Mouse (Mus musculus) bone marrow, adult 2 months (tissue): ENCODE results near the gene Mif4gd. TPM values are rescaled to one million over a fixed set of nuclear protein-coding genes. Genes with fewer than 3 reads are reported as not detected.
A peak's percentile ranks its signal among the peaks of the same experiment; 100 is the strongest.

Experiments used
- H3K27ac ChIP-seq: fragments of 200-500 bp; 2 replicates; pipeline ENCODE4 v1.5.1; 2012; ENCODE audit warnings: low read depth, mild to moderate bottlenecking, control low read depth, inconsistent platforms, low read length; ENCODE audit not compliant: control insufficient read depth, poor library complexity, insufficient read depth
- H3K4me1 ChIP-seq: fragments of 200-500 bp; 2 replicates; pipeline ENCODE4 v1.6.1; 2011; ENCODE audit warnings: low read length; ENCODE audit not compliant: control insufficient read depth, insufficient read depth
- H3K4me3 ChIP-seq: fragments of 200-500 bp; replicated peaks from 2 replicates; pipeline ENCODE3; 2011; ENCODE audit warnings: mild to moderate bottlenecking, low read depth, low read length, control low read depth; ENCODE audit not compliant: control insufficient read depth
- CTCF ChIP-seq: fragments of 200-500 bp; IDR thresholded peaks from 2 replicates; pipeline ENCODE4 v1.5.1; 2011; ENCODE audit warnings: low read length, control low read depth; ENCODE audit not compliant: control insufficient read depth, insufficient read depth
- POLR2A ChIP-seq: fragments of 200-500 bp; IDR thresholded peaks from 2 replicates; pipeline ENCODE4 v1.6.1; 2011; ENCODE audit warnings: low read depth, mild to moderate bottlenecking, control low read depth, low read length, borderline replicate concordance; ENCODE audit not compliant: control insufficient read depth
- WGBS: fragments of 180-500 bp; shearing (Covaris S2); methylation state at CpG from one replicate; pipeline ENCODE4 v1.1.7; 2018; 5-methylcytosine and 5-hydroxymethylcytosine counted together
- polyA plus RNA-seq: library from polyadenylated mRNA; stranded (reverse); fragments of >200 nt; gene quantifications from 2 replicates; pipeline ENCODE4 v1.2.4, GENCODE M21; 2011; ENCODE audit warnings: low replicate concordance; ENCODE audit not compliant: missing spikeins, insufficient read depth, insufficient read length

Mif4gd gene
- polyA plus RNA-seq, 1 experiment: 86.0 TPM

- WGBS: 79% methylated on average over 9 of the region's 9 CpGs
- TF ChIP-seq CTCF (0 out of 2 replicates have a peak, but pooled peaks have one; percentile 7), POLR2A (no peak)
- no peaks in the 10 kb centered on the region for H3K4me1 ChIP-seq
- no peak overlapping the region for H3K27ac ChIP-seq
- no peak overlapping the region for H3K4me3 ChIP-seq
Observed at GRCm38 (mm10) chr11:115623487-115624070, 10.8 kb upstream of the Mif4gd start.

GRCm38 (mm10) chr11:115619949-115620348 lies 7.2 kb upstream of the Mif4gd start:
- Histone ChIP-seq H3K4me1 (no peaks in the 10 kb centered on the region), H3K4me3 (no peak overlapping the region), H3K27ac (no peak overlapping the region)
- TF ChIP-seq CTCF: no peak
- TF ChIP-seq POLR2A: no peak
- WGBS: 90% methylated on average over 7 of the region's 7 CpGs

DNA sequence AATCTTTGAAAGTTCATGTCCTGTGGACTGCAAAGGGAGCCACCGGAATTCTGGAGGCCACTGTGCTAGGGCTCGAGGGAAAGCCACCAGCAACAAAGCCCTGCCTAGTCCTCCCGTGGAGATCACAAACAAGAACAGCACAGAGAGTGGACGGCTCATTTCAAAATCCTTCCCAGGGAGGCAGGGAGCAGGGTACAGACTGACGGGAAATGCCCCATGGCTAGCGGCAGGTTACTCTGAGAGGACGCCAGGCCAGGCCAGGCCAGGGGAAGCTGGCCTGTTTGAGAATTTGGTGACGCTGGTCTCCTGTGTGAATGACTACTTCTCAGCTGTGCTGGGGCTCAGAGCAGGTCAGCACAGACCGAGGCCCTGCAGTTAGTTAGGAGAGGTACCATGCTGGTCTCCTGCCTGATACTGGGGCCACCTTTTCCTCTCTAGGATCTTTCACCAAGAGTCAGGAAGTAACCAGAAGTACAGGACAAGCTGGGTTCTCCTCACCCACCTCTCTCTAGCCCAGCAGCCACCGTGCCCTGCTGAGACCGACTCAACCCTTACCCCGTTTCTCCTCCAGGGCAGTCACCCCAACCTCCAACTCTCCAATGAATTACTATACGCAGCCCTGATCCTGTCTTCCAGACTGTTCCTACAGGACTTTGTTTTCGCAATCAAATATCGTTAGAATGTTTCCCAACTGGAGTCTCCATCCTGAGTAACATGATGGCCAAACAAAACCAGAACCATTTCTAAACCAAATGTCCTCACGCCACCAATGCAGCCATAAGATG lies 6.2 kb upstream of the Mif4gd start:
- H3K4me1 ChIP-seq: no peaks in the 10 kb centered on the region
- H3K27ac ChIP-seq: no peak overlapping the region
- TF ChIP-seq POLR2A (no peak), CTCF (no peak)
- no peak overlapping the region for H3K4me3 ChIP-seq
- WGBS: 85% methylated on average over 16 of the region's 16 CpGs

GRCm38 (mm10) chr11:115618001-115618400 lies 5.2 kb upstream of the Mif4gd start:
- WGBS: 81% methylated on average over 2 of the region's 2 CpGs
- H3K4me3 ChIP-seq: no peak overlapping the region
- no peak overlapping the region for H3K27ac ChIP-seq
- no peak for TF ChIP-seq CTCF
- TF ChIP-seq POLR2A: no peak
- peaks cover 1% of the 10 kb centered on the region; the same call in 1 of the 2 replicates for H3K4me1 ChIP-seq

- Histone ChIP-seq H3K4me1 (peaks cover 1% of the 10 kb centered on the region; the same call in 1 of the 2 replicates), H3K4me3 (no peak overlapping the region), H3K27ac (no peak overlapping the region)
- WGBS: 85% methylated on average over 6 of the region's 6 CpGs
- no peak for TF ChIP-seq CTCF
- TF ChIP-seq POLR2A: no peak
Observed at GRCm38 (mm10) chr11:115616893-115617292, 4.1 kb upstream of the Mif4gd start.

GRCm38 (mm10) chr11:115616371-115616770 lies 3.6 kb upstream of the Mif4gd start:
- Histone ChIP-seq H3K4me1 (peaks cover 1% of the 10 kb centered on the region; the same call in 1 of the 2 replicates), H3K4me3 (no peak overlapping the region), H3K27ac (no peak overlapping the region)
- TF ChIP-seq CTCF (no peak), POLR2A (no peak)
- whole genome bisulfite sequencing: 90% methylated on average over 7 of the region's 7 CpGs

- Histone ChIP-seq H3K4me1 (peaks cover 1% of the 10 kb centered on the region; the same call in 1 of the 2 replicates), H3K27ac (no peak overlapping the region), H3K4me3 (no peak overlapping the region)
- WGBS: 89% methylated on average over 6 of the region's 6 CpGs
- TF ChIP-seq CTCF (no peak), POLR2A (no peak)
Observed at GRCm38 (mm10) chr11:115615875-115616274, 3.1 kb upstream of the Mif4gd start.

DNA sequence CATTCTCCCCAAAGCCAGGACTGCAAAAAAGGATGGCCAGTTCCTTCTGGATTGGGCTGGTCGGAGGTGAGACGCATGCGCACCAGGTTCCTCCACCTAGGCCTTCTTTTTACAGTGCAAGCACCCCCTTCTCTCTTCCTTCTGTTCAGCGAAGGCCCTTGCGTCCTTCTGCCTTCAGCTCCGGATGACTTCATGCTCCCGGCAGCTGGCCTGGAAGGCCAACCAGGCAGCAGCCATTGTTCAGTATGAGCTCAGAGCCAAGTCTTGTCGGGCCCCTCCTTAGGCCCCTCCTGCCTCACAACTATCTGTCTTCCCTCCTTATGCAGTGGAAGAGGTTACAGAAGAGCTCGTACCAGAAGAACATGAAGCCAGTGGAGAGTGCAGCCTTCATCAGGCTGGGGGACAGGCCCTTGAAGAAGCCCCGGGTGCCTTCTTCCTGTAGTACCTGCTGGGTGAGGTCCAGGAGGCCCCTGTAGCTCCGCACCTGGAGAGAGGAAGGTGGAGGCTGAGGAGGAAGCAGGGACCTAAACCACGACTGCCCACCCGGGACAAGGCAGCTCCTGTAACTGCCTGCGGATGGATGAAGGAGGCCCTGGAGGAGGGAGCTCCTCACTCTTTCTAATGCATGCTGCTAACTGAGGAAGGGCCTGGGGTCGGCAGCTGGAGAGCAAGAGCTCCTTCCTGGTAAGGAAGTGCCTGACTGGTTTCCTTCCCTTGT lies 2.5 kb upstream of the Mif4gd start:
- TF ChIP-seq POLR2A (no peak), CTCF (no peak)
- Histone ChIP-seq H3K4me3 (no peak overlapping the region), H3K4me1 (peaks cover 1% of the 10 kb centered on the region; the same call in 1 of the 2 replicates), H3K27ac (no peak overlapping the region; the same call in 1 of the 2 replicates)
- WGBS: 82% methylated on average over 15 of the region's 15 CpGs
